In the genomic region with DNA sequence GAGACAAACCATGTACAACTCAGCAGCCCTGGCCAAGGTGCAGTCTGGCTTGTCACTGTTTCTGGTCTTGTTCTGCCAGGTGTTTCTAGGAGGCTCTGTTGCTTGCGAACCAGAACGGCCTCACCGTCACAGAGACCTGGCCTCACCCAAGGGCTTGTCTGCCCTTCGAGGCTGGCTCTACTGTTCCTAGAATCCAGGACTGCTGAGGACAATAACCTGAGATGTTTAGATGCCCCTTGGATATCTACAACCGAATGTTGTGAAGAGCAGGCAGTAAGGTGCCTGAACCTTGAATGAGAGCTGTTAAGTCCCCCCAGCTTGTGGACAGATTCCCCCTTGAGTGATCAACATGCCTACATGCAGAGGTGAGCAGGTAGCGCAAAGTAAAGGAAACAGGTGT, we compare ENCODE assay signal across 25 mouse cellular contexts.
"Had no signal": no experiment of that assay in that cellular context is flagged by ENCODE, and none has a peak within 500 bp of the region (broad histone marks: within the 10 kb centered on the region; RNA-seq: fewer than 3 reads in every experiment).

No protein-coding gene starts in this region.

- H3K9me3 ChIP-seq: heart, embryonic 13.5 days; heart, embryonic 15.5 days; hindbrain, embryonic 10.5 days; hindbrain, embryonic 12.5 days; limb, embryonic 13.5 days; limb, embryonic 15.5 days; liver, embryonic 12.5 days had no signal

- H3K4me2 ChIP-seq: heart, embryonic 11.5 days; heart, embryonic 13.5 days; heart, embryonic 15.5 days; hindbrain, embryonic 12.5 days; hindbrain, embryonic 14.5 days; limb, embryonic 13.5 days; limb, embryonic 15.5 days; liver, embryonic 12.5 days had no signal

- H3K4me1 ChIP-seq: heart, embryonic 13.5 days; heart, embryonic 15.5 days; hindbrain, embryonic 12.5 days; limb, embryonic 13.5 days; liver, embryonic 12.5 days had no signal

- DNase-seq: gastrocnemius, postnatal 14 days; gastrocnemius, postnatal 36 days; heart, adult 2 months; heart, postnatal 14 days; heart, postnatal 4 days; kidney, adult 18-20 months; kidney, adult 8-10 months; kidney, postnatal 10 days; kidney, postnatal 25 days; kidney, postnatal 4 days had no signal

- H3K27me3 ChIP-seq: hindbrain, embryonic 12.5 days had no signal

- H3K27ac ChIP-seq: heart, adult 2 months; heart, embryonic 13.5 days; heart, embryonic 15.5 days; hindbrain, embryonic 10.5 days; hindbrain, embryonic 12.5 days; hindbrain, embryonic 14.5 days; layer of hippocampus, adult 2 months; left cerebral cortex, adult 2 months; limb, embryonic 13.5 days; limb, embryonic 15.5 days; liver, embryonic 12.5 days; liver, embryonic 14.5 days had no signal

- H3K4me3 ChIP-seq: heart, adult 2 months; heart, embryonic 13.5 days; heart, embryonic 15.5 days; hindbrain, embryonic 10.5 days; hindbrain, embryonic 12.5 days; layer of hippocampus, adult 2 months; left cerebral cortex, adult 2 months; limb, embryonic 13.5 days; limb, embryonic 15.5 days; liver, embryonic 12.5 days had no signal

- H3K36me3 ChIP-seq: heart, embryonic 13.5 days; heart, embryonic 15.5 days; hindbrain, embryonic 10.5 days; hindbrain, embryonic 12.5 days; limb, embryonic 13.5 days; limb, embryonic 15.5 days; liver, embryonic 12.5 days had no signal

- H3K9ac ChIP-seq: heart, embryonic 13.5 days; heart, embryonic 15.5 days; hindbrain, embryonic 12.5 days; hindbrain, embryonic 14.5 days; limb, embryonic 13.5 days; limb, embryonic 15.5 days; liver, embryonic 12.5 days; liver, embryonic 14.5 days had no signal

- ATAC-seq: hindbrain, embryonic 16.5 days; inflammation-experienced regulatory T-cells, adult 6 months; intestine, postnatal 0 days; liver, embryonic 12.5 days had no signal
